Mouse (Mus musculus): ENCODE measurements around the gene Urad. TPM values are rescaled to one million over a fixed set of nuclear protein-coding genes. Genes with fewer than 3 reads are reported as not detected.

The Urad gene
- total RNA-seq, 2 experiments from 2014 or later = 1.1 TPM; not detected in 1

- DNase-seq (ENCODE audit: low spot score in 2 of 2) = no peak
These were observed 5.4 kb upstream of the Urad start for GRCm38 (mm10) chr5:147327636-147328035.

DNA sequence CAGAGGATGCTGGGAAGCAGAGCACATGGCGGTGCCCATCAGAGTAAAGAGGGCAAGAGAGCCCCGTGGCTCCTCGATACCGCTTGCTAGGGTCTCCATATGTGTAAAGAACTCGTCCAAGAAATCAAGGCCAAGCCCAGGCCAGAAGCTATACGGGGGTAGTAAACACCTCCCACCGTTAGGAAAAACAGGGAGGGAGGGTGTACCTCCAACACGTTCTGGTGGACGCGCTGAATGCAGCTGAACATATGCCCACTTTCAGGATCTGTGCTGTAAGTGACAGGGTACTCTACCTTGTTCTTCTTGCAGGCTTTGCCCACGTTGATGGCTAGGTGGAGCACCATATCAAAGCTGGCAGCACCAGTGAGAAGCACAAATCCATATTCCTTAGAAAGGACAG, 3.7 kb upstream of the Urad start:
- DNase-seq (ENCODE audit: low spot score in 2 of 2) = no peak

DNA sequence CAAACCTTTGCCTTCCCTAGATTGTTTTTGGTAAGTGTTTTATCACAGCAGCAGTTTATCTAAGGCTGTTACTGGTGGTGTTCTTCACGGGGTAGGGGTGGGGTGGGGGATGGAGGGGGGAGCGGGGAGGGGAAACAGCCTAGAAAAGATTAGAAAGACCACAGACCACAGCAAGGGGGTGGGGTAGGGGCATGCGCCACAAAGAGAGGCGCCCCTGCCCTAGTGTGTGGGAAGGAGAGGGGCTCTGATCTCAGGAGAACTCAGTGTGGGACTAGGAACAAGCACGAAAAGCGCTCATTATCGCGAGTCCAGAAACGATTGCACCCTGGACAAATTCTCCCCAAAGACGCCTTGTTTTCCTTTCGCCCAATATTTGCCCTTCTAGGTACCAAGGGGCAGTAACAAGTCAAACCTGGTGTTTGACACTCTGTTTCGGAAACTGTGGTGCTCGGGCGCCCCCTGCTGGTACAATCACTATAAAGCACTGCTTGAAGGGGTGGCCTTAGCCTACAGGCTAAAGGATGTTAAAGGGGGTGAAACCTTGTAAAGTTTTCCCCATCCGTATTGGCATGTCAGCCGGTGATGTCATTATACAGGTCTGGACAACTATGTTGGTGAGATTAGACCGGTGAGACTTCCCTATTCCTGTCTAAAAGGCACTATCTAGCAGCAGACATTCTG, 1.1 kb upstream of the Urad start:
- peak; percentile 65 to 74 for DNase-seq (ENCODE audit: low spot score in 2 of 2)

DNA sequence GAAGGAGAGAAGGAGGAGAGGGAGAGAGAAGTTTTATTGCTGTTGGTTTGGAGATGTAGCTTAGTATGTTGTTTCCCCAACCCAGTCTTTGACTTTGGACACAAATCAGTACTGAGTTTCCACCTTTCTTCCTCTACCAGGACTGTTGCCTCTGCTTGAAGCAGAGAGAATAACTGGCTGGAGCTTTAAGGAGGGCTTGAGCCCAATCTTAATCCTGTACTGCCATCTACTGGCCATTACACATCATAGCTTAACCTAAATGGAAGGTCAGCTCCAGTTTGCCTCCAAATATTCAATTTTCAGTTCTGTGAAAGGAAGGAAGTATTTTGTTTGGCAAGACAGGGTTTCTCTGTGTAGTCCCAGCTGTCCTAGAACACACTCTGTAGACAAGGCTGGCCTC, 2.6 kb downstream of the Urad start:
- no peak for DNase-seq (ENCODE audit: low spot score in 2 of 2)

- DNase-seq (ENCODE audit: low spot score in 2 of 2) = no peak
These were observed 4.2 kb downstream of the Urad start for GRCm38 (mm10) chr5:147317991-147318390.

DNA sequence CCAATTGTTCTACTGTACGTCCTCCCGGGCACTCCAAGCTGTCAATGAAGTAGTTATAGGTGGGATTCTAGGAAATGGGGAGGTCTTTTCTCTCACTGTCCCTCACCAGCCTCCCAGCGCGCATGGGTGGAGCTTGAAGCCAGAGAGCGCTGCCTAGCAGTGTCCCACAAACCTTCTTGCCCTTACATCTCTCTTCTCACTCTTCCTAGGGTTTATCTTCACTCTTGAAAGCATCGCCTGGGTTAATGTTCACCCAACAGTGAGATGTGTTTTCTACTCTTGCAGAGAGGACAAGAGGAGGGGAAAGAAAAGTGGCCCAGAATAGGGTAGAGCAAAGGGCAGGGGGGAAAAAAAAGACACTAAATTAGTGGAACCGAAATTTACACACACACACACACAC, 4.9 kb downstream of the Urad start:
- no peak for DNase-seq (ENCODE audit: low spot score in 2 of 2)

DNA sequence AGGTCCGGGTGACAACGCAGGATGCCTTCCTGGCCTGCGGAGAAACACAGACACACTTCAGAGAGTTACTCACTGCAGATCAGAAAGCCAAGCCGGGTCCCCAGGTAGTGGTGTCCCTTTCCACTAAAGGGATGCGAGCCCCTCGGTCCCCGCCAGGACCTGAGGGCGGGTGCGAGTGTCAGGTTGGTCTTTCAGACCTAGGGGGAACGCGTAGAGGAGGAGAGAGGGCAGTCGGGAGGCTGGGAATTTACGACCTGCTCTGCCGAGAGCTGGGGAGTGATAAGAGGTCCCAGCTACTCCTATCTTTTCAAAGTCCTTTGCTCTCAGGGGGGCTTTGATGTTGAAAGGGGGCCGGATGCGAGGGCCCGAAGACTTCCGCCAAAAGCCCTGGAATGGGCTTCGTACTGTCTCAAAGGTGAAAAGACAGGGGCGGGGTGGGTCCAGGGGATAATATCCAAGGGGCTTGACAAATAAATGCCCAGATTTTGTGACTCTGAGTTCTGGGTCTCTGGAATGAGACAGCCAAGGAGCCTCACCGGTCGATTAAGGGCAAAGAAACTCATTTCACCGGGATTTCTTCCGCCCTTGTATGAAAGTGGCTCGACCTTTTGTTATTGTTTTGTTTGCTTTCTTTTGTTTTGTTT, 6.7 kb downstream of the Urad start:
- no peak for DNase-seq (ENCODE audit: low spot score in 2 of 2)

- peak in 1 of 2 experiments; percentile 31 for DNase-seq (ENCODE audit: low spot score in 2 of 2)
These were observed 7.4 kb downstream of the Urad start for GRCm38 (mm10) chr5:147314646-147315431.

DNA sequence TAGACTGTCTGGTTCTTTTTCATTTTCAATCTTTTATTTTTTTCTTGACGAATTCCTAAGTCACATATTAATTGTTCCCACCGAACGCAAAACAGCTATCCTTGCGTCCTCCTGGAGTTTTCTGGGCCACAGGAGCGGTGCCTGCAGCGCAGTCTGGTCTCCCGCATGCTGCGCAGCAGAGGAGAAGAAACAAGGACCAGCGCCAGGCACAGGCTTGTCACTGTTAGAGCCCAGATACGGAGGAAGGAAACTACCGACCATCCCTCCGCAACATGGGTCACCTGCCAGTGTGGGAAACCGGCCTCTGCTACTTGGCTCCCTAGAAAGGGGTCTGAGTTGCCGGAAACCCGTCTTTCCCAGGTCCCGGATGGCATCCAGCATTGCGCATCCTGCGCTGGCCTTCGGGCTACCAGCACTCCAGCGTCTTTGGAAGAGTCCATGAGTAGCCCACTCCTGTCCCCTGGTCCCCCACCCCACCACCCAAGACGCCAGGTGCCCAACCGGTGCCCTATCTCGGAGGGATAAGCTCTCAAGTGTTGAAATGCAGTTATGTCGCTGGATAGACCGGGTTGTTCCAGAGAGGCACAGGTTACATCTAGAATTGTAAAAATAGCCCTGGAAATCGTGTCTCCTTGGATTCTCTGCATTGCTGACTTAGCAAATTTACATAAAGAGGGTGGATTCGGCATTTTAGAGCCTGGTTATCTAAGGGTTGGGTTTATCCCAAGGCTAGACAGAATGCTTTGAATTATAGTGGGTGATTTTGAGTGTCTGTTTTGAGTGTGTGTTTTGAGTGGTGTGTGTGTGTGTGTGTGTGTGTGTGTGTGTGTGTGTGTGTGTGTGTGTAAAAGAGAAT, 9.2 kb downstream of the Urad start:
- no peak for DNase-seq (ENCODE audit: low spot score in 2 of 2)

- no peak for DNase-seq (ENCODE audit: low spot score in 2 of 2)
These were observed 12.5 kb downstream of the Urad start for GRCm38 (mm10) chr5:147309786-147310185.

GRCm38 (mm10) chr5:147308451-147308850, 13.8 kb downstream of the Urad start:
- no peak for DNase-seq (ENCODE audit: low spot score in 2 of 2)

- DNase-seq (ENCODE audit: low spot score in 2 of 2) = no peak
These were observed 14.8 kb downstream of the Urad start for GRCm38 (mm10) chr5:147307398-147307785.

DNA sequence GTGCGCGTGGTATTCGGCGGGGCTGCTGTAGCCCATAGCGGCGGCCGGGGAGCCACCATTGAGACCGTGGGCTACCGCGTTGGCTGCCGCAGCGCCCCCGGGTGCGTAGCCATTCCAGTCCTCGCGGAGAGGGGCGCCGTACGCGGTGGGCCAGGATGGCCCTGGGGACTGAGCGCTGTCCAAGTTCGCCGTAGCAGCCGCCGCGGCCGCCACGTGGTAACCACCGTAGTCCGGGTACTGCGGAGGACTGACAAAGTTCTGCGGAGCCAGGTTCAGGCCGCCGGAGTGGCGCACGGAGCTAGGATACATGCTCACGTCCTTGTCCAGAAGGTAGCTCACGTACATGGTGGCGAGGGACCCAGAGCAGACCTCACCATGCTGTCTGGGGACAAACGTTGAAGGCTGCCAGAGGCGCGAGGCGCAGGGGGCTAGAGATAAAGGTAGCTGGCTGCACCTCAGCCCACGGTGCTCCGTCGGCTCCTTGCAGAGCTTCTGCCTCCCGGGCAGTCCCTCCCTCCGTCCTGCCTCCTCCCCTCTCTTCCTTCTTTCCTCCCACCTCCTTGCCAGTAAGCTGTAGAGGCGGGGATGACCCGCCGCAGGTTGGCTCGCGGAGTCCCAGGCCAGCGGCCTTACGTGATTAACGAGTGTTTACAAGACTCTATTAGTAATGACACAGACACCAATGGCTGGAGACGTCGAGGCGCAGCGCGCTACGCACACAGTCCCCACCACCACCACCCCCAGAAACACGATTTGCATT, 15.4 kb downstream of the Urad start, which contains the start of gene Cdx2:
Gene Cdx2 (minus strand): TSS at position 633 of the 760 bp plus-strand sequence.
- DNase-seq (ENCODE audit: low spot score in 2 of 2) = no peak

- DNase-seq (ENCODE audit: low spot score in 2 of 2) = no peak
These were observed 16.2 kb downstream of the Urad start for GRCm38 (mm10) chr5:147305856-147306637.

- no peak for DNase-seq (ENCODE audit: low spot score in 2 of 2)
These were observed 17.1 kb downstream of the Urad start for GRCm38 (mm10) chr5:147305166-147305565.

DNA sequence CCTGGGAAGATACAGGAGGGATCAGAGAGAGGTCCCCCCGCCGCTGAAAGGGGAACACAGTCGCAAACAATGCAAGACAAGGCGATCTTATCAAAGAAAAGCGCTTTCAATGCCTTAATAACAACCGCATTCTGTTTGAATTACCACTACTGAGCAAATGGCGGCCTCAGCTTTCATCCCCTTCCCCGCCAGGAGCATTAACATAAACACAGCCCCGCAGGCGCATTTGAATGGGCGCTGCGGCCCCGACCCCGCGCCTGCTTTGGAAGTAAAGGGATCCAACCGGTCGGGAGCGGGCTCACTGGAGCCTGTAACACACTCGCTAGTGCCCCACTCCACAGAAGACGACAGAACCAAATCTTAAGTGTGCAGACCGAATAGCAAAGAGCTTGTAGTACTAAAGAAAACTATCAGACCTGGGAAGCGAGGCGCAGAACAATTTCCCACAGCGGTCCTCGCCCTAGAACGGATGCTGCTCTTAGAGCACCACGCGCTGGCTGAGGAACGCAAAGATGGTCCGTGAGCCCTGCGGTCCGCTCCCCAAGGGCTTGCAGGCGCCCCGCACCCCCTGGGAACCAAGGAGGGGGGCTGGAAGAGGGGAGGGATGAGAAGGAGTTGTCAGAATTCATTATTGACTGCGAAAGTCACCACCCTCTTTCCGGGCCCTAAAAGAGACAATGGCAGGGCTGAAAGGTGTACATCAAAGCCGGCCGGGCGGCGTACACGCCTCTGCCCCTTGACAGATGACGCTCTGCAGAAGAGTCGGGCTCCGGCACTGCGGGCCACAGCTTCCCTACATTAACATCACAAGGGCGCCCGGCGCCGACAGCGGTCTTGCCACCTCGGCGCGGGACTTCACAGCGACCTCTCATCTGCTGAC, 17.7 kb downstream of the Urad start:
- no peak for DNase-seq (ENCODE audit: low spot score in 2 of 2)

DNA sequence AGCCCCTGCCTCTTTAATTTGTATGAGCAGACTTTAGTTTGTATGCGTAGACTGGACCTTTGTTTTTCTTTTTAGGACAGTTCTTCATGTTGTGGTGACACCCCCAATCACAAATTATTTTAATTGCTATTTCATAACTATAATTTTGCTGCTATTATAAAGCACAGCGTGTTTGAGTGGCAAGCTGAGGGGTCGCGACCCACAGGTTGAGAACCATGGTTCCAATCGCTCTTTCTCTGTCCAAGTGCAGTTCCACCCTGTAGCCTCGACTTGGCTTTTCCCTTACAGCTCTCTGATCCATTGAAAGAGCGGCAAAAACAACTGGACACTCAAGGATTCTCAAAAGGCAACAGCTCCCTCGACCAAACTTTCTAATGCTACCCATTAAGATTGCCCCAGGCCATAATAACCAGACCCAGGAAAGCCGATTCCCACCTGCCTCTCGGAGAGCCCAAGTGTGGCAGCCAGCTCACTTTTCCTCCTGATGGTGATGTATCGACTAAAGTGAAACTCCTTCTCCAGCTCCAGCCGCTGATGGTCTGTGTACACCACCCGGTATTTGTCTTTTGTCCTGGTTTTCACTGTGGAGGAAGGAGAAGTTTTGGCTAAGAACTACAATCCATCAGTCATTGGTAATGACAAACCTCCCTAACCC, 19.4 kb downstream of the Urad start:
- DNase-seq (ENCODE audit: low spot score in 2 of 2) = no peak

DNA sequence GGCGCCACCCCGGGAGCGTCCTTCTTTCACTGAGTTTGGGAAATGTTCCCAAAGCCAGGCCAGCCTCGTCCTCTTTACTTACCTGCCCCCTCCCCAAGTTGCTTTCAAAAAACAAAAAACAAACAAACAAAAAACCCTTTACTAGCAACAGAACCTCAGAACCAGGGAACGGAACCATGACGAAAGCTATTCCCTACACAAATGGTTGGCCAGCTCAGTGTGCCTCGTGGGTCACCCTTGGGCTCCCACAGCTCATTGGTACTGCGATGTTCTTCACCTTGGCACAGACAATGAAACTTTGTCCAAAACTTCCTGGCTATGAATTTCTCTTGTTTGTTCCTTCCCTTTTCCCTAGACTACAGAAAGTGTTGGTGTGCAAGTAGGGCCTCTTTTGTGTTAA, 20.1 kb downstream of the Urad start:
- no peak for DNase-seq (ENCODE audit: low spot score in 2 of 2)

All from adrenal gland, adult 18-20 months (tissue).